Mouse (Mus musculus): ENCODE results near the gene Cryab.

GRCm38 (mm10) chr9:50770011-50770410 is 18.9 kb downstream of the Cryab start:
- TF ChIP-seq CTCF (IDR thresholded peaks at IDR 0.05; ENCODE audit: borderline replicate concordance, extremely low read depth, insufficient read depth, insufficient read length) (no peak), POLR2A (IDR thresholded peaks at IDR 0.05; ENCODE audit: borderline replicate concordance, extremely low read depth, insufficient read depth, insufficient read length, poor library complexity, severe bottlenecking) (no peak)

All from brain, embryonic 14.5 days (tissue).